Mouse (Mus musculus): ENCODE data around the gene Efcab8. TPM values are rescaled to one million over a fixed set of nuclear protein-coding genes. Genes with fewer than 3 reads are reported as not detected.

The Efcab8 gene
- polyA plus RNA-seq (2015; fragmentation: Nextera tagmentation; extraction: Ambion mirVana), result 0.09 TPM in 1 of 2 replicates, not detected in the other

DNA sequence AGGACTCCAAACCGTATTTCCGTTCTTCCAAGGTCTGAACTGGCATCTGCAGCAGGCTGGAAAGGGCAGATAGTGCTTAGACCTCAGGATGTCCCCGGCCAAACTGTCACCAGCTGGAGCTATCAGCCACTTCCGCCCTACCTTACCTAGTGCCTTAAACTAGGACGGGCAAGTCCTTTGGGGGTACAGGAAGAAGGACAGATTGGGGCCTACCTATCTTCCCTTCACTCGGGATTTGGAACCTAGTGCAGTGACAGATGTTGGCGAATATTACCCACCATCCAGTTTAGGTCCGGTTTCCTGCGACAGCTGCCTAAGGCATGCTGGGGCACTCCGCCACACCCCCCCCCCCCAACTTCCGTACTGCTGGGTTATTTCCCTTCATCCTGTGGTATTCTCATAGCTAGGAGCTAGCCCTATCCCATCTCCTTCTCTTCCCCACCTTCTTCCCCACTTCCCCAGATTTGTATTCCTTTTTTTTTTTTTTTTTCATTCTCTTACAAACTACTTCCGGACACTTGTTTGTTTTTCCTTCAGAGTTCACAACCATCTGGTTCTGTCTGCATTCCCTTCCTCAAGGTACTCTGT lies at the start of gene Efcab8:
TSS of gene Efcab8 (plus strand) at position 538 of the 588 bp plus-strand sequence.
- peak within 1 kb of the TSS; percentile 74 for H3K4me2 ChIP-seq (replicated peaks; ENCODE audit: low read depth, low read length)
- 37% methylated on average over 11 of the region's 12 CpGs for WGBS
- peak within 1 kb of the TSS; percentile 42 for H3K4me3 ChIP-seq (ENCODE audit: low read length)
- peak within 1 kb of the TSS; percentile 45; the same call in 1 of the 2 replicates for H3K9ac ChIP-seq (replicated peaks; ENCODE audit: low read length)
- peaks cover 7% of the 10 kb centered on the region; the same call in 1 of the 2 replicates for H3K4me1 ChIP-seq (ENCODE audit: insufficient read depth, low read length)
- ATAC-seq (ENCODE audit: low FRiP score, low TSS enrichment), result peak; percentile 46; the same call in 1 of the 2 replicates
- no peaks in the 10 kb centered on the region for H3K36me3 ChIP-seq (ENCODE audit: insufficient read depth, low read length)
- no peak within 1 kb of the TSS for H3K27ac ChIP-seq (ENCODE audit: low read length)
- H3K27me3 ChIP-seq (ENCODE audit: insufficient read depth, low read length), result no peaks in the 10 kb centered on the region
- no peaks in the 10 kb centered on the region for H3K9me3 ChIP-seq (ENCODE audit: low read length)

DNA sequence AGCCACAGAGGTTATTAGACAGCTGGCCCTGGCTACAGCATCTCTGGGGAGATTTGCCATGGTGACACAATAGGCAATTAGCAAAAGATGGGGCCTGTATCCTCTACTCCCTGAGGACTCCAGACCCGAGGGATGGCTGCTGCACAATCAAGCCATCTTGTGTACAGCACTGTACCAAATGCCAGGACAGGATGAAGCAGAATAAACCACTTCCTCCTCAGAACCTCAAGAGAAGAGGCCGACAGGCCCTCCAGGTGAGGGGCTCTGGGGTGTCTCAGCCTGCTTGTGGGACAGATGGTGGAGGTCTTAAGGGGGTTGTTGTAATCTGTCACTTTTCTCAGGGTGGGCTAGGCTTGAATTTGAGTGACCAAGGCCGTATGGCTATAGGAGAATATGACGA lies 45.7 kb upstream of the Efcab8 start:
- H3K4me2 ChIP-seq (replicated peaks; ENCODE audit: low read depth, low read length), result no peak overlapping the region
- no peak for ATAC-seq (ENCODE audit: low FRiP score, low TSS enrichment)
- H3K27me3 ChIP-seq (ENCODE audit: insufficient read depth, low read length), result no peaks in the 10 kb centered on the region
- no peaks in the 10 kb centered on the region for H3K4me1 ChIP-seq (ENCODE audit: insufficient read depth, low read length)
- H3K36me3 ChIP-seq (ENCODE audit: insufficient read depth, low read length), result no peaks in the 10 kb centered on the region
- H3K27ac ChIP-seq (ENCODE audit: low read length), result no peak overlapping the region
- no peak overlapping the region for H3K4me3 ChIP-seq (ENCODE audit: low read length)
- 78% methylated on average over 4 of the region's 4 CpGs for WGBS
- no peak overlapping the region for H3K9ac ChIP-seq (replicated peaks; ENCODE audit: low read length)
- H3K9me3 ChIP-seq (ENCODE audit: low read length), result no peaks in the 10 kb centered on the region

- H3K9me3 ChIP-seq (ENCODE audit: low read length), result no peaks in the 10 kb centered on the region
- no peaks in the 10 kb centered on the region for H3K36me3 ChIP-seq (ENCODE audit: insufficient read depth, low read length)
- H3K27me3 ChIP-seq (ENCODE audit: insufficient read depth, low read length), result no peaks in the 10 kb centered on the region
- H3K4me1 ChIP-seq (ENCODE audit: insufficient read depth, low read length), result peaks cover 23% of the 10 kb centered on the region
- WGBS, result 10% methylated on average over 57 of the region's 58 CpGs
- ATAC-seq (ENCODE audit: low FRiP score, low TSS enrichment), result peak; percentile 97
- H3K4me3 ChIP-seq (ENCODE audit: low read length), result peak within 1 kb of the TSS; percentile 67
- H3K27ac ChIP-seq (ENCODE audit: low read length), result peak within 1 kb of the TSS; percentile 94
- peak within 1 kb of the TSS; percentile 80 for H3K4me2 ChIP-seq (replicated peaks; ENCODE audit: low read depth, low read length)
- H3K9ac ChIP-seq (replicated peaks; ENCODE audit: low read length), result peak within 1 kb of the TSS; percentile 94
These were observed 39.0 kb upstream of the Efcab8 start, which contains the start of gene Mapre1 for GRCm38 (mm10) chr2:153740500-153741436. TSS of gene Mapre1 (plus strand) at chr2:153741274.

GRCm38 (mm10) chr2:153741437-153742065 lies 38.2 kb upstream of the Efcab8 start:
- peak; percentile 89 for ATAC-seq (ENCODE audit: low FRiP score, low TSS enrichment)
- Histone ChIP-seq H3K4me3 (ENCODE audit: low read length) (peak overlapping the region; percentile 67), H3K27ac (ENCODE audit: low read length) (peak overlapping the region; percentile 94), H3K9me3 (ENCODE audit: low read length) (no peaks in the 10 kb centered on the region), H3K36me3 (ENCODE audit: insufficient read depth, low read length) (peaks cover 3% of the 10 kb centered on the region; the same call in 1 of the 2 replicates), H3K9ac (replicated peaks; ENCODE audit: low read length) (peak overlapping the region; percentile 94), H3K4me1 (ENCODE audit: insufficient read depth, low read length) (peaks cover 23% of the 10 kb centered on the region), H3K27me3 (ENCODE audit: insufficient read depth, low read length) (no peaks in the 10 kb centered on the region), H3K4me2 (replicated peaks; ENCODE audit: low read depth, low read length) (peak overlapping the region; percentile 73)
- WGBS, result under 1% methylated on average over 47 of the region's 56 CpGs

DNA sequence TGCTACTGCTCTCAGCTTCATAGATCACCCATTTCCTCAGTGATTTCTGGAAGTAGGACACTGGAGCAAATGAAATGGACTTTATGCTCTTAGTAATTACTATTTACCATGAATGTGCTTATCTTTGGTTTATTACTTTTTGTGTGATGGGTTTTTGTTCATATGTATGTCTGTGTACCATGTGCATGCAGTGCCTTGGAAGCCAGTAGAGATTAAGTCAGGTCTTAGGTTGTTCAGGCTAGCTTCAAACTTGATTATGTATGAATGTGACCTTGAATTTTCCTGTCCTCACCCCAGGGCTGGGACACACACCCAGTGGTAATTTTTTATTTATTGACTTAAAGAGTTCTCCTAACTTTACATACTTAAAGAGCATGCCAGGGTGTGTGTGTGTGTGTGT lies 31.7 kb upstream of the Efcab8 start:
- Histone ChIP-seq H3K36me3 (ENCODE audit: insufficient read depth, low read length) (peaks cover 13% of the 10 kb centered on the region), H3K4me3 (ENCODE audit: low read length) (no peak overlapping the region), H3K9me3 (ENCODE audit: low read length) (no peaks in the 10 kb centered on the region), H3K4me1 (ENCODE audit: insufficient read depth, low read length) (peaks cover 8% of the 10 kb centered on the region), H3K9ac (replicated peaks; ENCODE audit: low read length) (no peak overlapping the region), H3K27me3 (ENCODE audit: insufficient read depth, low read length) (no peaks in the 10 kb centered on the region), H3K27ac (ENCODE audit: low read length) (no peak overlapping the region), H3K4me2 (replicated peaks; ENCODE audit: low read depth, low read length) (no peak overlapping the region)
- no peak for ATAC-seq (ENCODE audit: low FRiP score, low TSS enrichment)

- no peak overlapping the region for H3K9ac ChIP-seq (replicated peaks; ENCODE audit: low read length)
- no peak overlapping the region for H3K27ac ChIP-seq (ENCODE audit: low read length)
- no peak overlapping the region for H3K4me2 ChIP-seq (replicated peaks; ENCODE audit: low read depth, low read length)
- no peaks in the 10 kb centered on the region for H3K9me3 ChIP-seq (ENCODE audit: low read length)
- 86% methylated on average over 2 of the region's 2 CpGs for WGBS
- no peak overlapping the region for H3K4me3 ChIP-seq (ENCODE audit: low read length)
- no peak for ATAC-seq (ENCODE audit: low FRiP score, low TSS enrichment)
- no peaks in the 10 kb centered on the region for H3K4me1 ChIP-seq (ENCODE audit: insufficient read depth, low read length)
- H3K36me3 ChIP-seq (ENCODE audit: insufficient read depth, low read length), result peaks cover 13% of the 10 kb centered on the region
- H3K27me3 ChIP-seq (ENCODE audit: insufficient read depth, low read length), result no peaks in the 10 kb centered on the region
These were observed 29.4 kb upstream of the Efcab8 start for GRCm38 (mm10) chr2:153750363-153750762.

GRCm38 (mm10) chr2:153762121-153762520 lies 17.6 kb upstream of the Efcab8 start:
- Histone ChIP-seq H3K4me2 (replicated peaks; ENCODE audit: low read depth, low read length) (no peak overlapping the region), H3K9me3 (ENCODE audit: low read length) (no peaks in the 10 kb centered on the region), H3K36me3 (ENCODE audit: insufficient read depth, low read length) (peaks cover 69% of the 10 kb centered on the region), H3K27me3 (ENCODE audit: insufficient read depth, low read length) (no peaks in the 10 kb centered on the region), H3K4me3 (ENCODE audit: low read length) (no peak overlapping the region), H3K4me1 (ENCODE audit: insufficient read depth, low read length) (no peaks in the 10 kb centered on the region), H3K27ac (ENCODE audit: low read length) (no peak overlapping the region), H3K9ac (replicated peaks; ENCODE audit: low read length) (no peak overlapping the region)
- ATAC-seq (ENCODE audit: low FRiP score, low TSS enrichment), result no peak
- 93% methylated on average over 5 of the region's 5 CpGs for WGBS

GRCm38 (mm10) chr2:153767484-153767883 lies 12.2 kb upstream of the Efcab8 start:
- Histone ChIP-seq H3K4me2 (replicated peaks; ENCODE audit: low read depth, low read length) (no peak overlapping the region), H3K9me3 (ENCODE audit: low read length) (no peaks in the 10 kb centered on the region), H3K4me3 (ENCODE audit: low read length) (no peak overlapping the region), H3K9ac (replicated peaks; ENCODE audit: low read length) (no peak overlapping the region), H3K27ac (ENCODE audit: low read length) (no peak overlapping the region), H3K27me3 (ENCODE audit: insufficient read depth, low read length) (no peaks in the 10 kb centered on the region), H3K4me1 (ENCODE audit: insufficient read depth, low read length) (no peaks in the 10 kb centered on the region), H3K36me3 (ENCODE audit: insufficient read depth, low read length) (peaks cover 53% of the 10 kb centered on the region)
- WGBS, result 51% methylated on average over 6 of the region's 6 CpGs
- ATAC-seq (ENCODE audit: low FRiP score, low TSS enrichment), result 0 out of 2 replicates have a peak, but pooled peaks have one; percentile 59

GRCm38 (mm10) chr2:153768881-153769280 lies 10.8 kb upstream of the Efcab8 start:
- Histone ChIP-seq H3K4me2 (replicated peaks; ENCODE audit: low read depth, low read length) (no peak overlapping the region), H3K4me1 (ENCODE audit: insufficient read depth, low read length) (no peaks in the 10 kb centered on the region), H3K27ac (ENCODE audit: low read length) (no peak overlapping the region), H3K27me3 (ENCODE audit: insufficient read depth, low read length) (no peaks in the 10 kb centered on the region), H3K4me3 (ENCODE audit: low read length) (no peak overlapping the region), H3K9ac (replicated peaks; ENCODE audit: low read length) (no peak overlapping the region), H3K36me3 (ENCODE audit: insufficient read depth, low read length) (peaks cover 47% of the 10 kb centered on the region), H3K9me3 (ENCODE audit: low read length) (no peaks in the 10 kb centered on the region)
- 90% methylated on average over 2 of the region's 2 CpGs for WGBS
- no peak for ATAC-seq (ENCODE audit: low FRiP score, low TSS enrichment)

Measured in kidney, embryonic 16.5 days (tissue).